Mouse (Mus musculus) lung, postnatal 0 days (tissue): ENCODE measurements at regions not wholly inside any gene's neighbourhood (a gene's known extent, or its start where the extent isn't known, plus 50 kb on each side); places are given as distances from the start of the nearest gene placed in this dataset.

Experiments used
- CTCF ChIP-seq: IDR thresholded peaks from 2 replicates; pipeline ENCODE4 v1.5.1; 2016; ENCODE audit warnings: antibody characterized with exemption, mild to moderate bottlenecking
- EP300 ChIP-seq: IDR thresholded peaks from 2 replicates; pipeline ENCODE4 v1.6.1; 2016; ENCODE audit warnings: antibody characterized with exemption, mild to moderate bottlenecking, control low read depth

DNA sequence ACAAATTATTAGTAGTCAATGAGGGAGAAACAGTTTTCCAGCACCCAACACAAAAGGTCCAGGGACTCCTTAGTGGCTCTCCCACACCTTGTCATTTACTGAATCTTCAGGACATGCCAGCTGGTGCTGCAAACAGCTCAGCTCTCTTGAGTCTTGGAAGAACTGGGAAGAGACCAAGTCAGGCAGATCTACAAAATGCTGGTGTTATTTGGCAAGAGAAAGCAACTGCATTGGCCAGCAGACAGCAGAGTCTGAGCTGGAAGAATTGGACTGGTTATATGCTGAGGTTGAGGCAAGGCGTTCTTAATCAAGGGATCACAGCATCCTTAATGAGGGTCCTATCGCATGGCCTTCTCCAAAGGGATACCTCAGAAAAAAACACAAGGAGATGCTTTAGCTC, 124.2 kb upstream of the Lef1 start:
- TF ChIP-seq CTCF (no peak), EP300 (no peak)
